Mouse (Mus musculus) heart, embryonic 14.5 days (tissue): ENCODE results near the gene Isx. TPM values are rescaled to one million over a fixed set of nuclear protein-coding genes. Genes with fewer than 3 reads are reported as not detected.

ENCODE experiments used
- ATAC-seq: fragments of 200-750 bp; cut with Nextera tagmentation; 2 replicates; pipeline ENCODE4 v1.8.0; 2017; ENCODE audit warnings: low read depth, moderate TSS enrichment; ENCODE audit not compliant: insufficient number of reproducible peaks, insufficient read depth, low FRiP score
- H3K27ac ChIP-seq, 2 experiments: fragments of 200-500 bp in 1 of 2; fragments of 300-500 bp in 1 of 2; sonication (generic) in 1 of 2; replicated peaks in 1 of 2; 2 replicates each; pipeline ENCODE4 v1.5.1; 2012 to 2014; ENCODE audit warnings: low read depth in 2 of 2, low read length in 2 of 2, control low read depth in 1 of 2, mild to moderate bottlenecking in 1 of 2, mixed read lengths in 1 of 2; ENCODE audit not compliant: control insufficient read depth in 1 of 2, insufficient read depth in 1 of 2
- H3K27me3 ChIP-seq: fragments of 300-500 bp; sonication (generic); 2 replicates; pipeline ENCODE4 v1.6.1; 2014; ENCODE audit warnings: mild to moderate bottlenecking, low read length, control low read depth; ENCODE audit not compliant: control insufficient read depth, insufficient read depth
- H3K36me3 ChIP-seq: fragments of 300-500 bp; sonication (generic); 2 replicates; pipeline ENCODE4 v1.6.1; 2014; ENCODE audit warnings: mild to moderate bottlenecking, control low read depth, low read length, mixed read lengths; ENCODE audit not compliant: control insufficient read depth, insufficient read depth
- H3K4me1 ChIP-seq, 2 experiments: fragments of 200-500 bp in 1 of 2; fragments of 300-500 bp in 1 of 2; sonication (generic) in 1 of 2; 2 replicates each; pipeline ENCODE4 v1.6.1; 2012 to 2014; ENCODE audit warnings: low read length in 2 of 2, control low read depth in 1 of 2, mixed read lengths in 1 of 2; ENCODE audit not compliant: control insufficient read depth in 2 of 2, insufficient read depth in 2 of 2
- H3K4me2 ChIP-seq: fragments of 300-500 bp; sonication (generic); 2 replicates; pipeline ENCODE4 v1.6.1; 2014; ENCODE audit warnings: mild to moderate bottlenecking, low read length
- H3K4me3 ChIP-seq, 2 experiments: fragments of 200-500 bp in 1 of 2; fragments of 300-500 bp in 1 of 2; sonication (generic) in 1 of 2; 2 replicates each; pipeline ENCODE4 v1.5.1; 2012 to 2014; ENCODE audit warnings: low read length in 2 of 2, mild to moderate bottlenecking in 2 of 2, control low read depth in 1 of 2, low read depth in 1 of 2, moderate library complexity in 1 of 2; ENCODE audit not compliant: control insufficient read depth in 1 of 2, insufficient read depth in 1 of 2
- H3K9ac ChIP-seq: fragments of 300-500 bp; sonication (generic); 2 replicates; pipeline ENCODE4 v1.6.1; 2014; ENCODE audit warnings: mild to moderate bottlenecking, low read length
- H3K9me3 ChIP-seq: fragments of 300-500 bp; sonication (generic); 2 replicates; pipeline ENCODE4 v1.6.1; 2016; ENCODE audit warnings: low read length, control low read depth; ENCODE audit not compliant: control insufficient read depth
- WGBS: fragments of 180-500 bp; shearing (Covaris S2); extraction: QIAGEN DNeasy Blood & Tissue Kit; methylation state at CpG from one replicate; pipeline ENCODE4 v1.1.7; 2014; 5-methylcytosine and 5-hydroxymethylcytosine counted together
- polyA plus RNA-seq: library from polyadenylated mRNA; unstranded; fragments of >200 nt; fragmentation: Nextera tagmentation; extraction: Ambion mirVana; gene quantifications from 2 replicates; pipeline ENCODE4 v1.2.1, GENCODE M21; 2014

Isx gene
- polyA plus RNA-seq, 1 experiment from 2014 or later: 0.20 TPM

DNA sequence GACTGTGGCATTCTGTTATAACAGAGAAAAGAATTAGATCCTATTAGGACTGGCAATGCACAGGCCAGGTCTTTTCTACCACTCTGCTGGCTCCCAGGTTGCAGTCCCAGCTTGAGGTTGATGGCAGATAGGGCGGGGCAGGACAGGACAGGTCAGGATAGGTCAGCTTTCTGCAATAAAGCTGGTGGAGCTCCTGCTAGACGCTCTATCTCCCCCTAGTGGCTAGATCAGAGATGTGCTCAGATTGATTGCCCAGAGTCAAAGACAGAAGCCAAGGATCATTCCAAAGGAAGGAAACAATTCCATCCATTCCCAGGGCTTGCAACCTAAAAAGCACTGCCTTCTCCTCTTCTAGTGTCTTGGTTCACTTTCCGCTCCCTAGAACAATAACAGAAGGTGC lies 57.8 kb downstream of the Isx start:
- Histone ChIP-seq H3K4me1 (no peaks in the 10 kb centered on the region), H3K27me3 (no peaks in the 10 kb centered on the region), H3K9ac (no peak overlapping the region), H3K4me3 (no peak overlapping the region), H3K9me3 (no peaks in the 10 kb centered on the region), H3K27ac (no peak overlapping the region), H3K4me2 (no peak overlapping the region), H3K36me3 (no peaks in the 10 kb centered on the region)
- WGBS: 21% methylated on average over 3 of the region's 3 CpGs
- ATAC-seq: no peak

DNA sequence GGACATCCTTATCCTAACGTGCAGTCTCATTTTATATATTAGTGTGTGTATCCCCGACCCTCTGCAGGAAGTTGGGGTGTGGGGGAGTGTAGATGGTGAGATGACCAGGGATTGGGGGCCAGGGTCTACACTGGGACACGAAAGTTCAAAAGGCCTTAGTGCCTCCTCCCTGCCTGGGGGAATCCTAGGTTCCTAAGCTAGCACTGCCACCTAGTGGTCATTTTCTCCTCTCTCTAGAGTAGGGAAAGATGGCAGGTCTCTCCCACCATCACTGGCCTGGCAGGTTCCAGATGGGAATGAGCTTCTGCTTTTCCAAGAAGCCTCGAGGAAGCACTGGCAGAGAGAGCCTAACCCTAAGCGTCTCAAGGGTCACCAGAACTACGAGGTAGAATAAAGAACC lies 62.3 kb downstream of the Isx start:
- no peak overlapping the region for H3K27ac ChIP-seq
- no peaks in the 10 kb centered on the region for H3K36me3 ChIP-seq
- no peaks in the 10 kb centered on the region for H3K27me3 ChIP-seq
- no peak overlapping the region for H3K4me3 ChIP-seq
- no peak for ATAC-seq
- H3K4me1 ChIP-seq: no peaks in the 10 kb centered on the region
- 20% methylated on average over 6 of the region's 6 CpGs for WGBS
- no peaks in the 10 kb centered on the region for H3K9me3 ChIP-seq
- no peak overlapping the region for H3K4me2 ChIP-seq
- no peak overlapping the region for H3K9ac ChIP-seq

DNA sequence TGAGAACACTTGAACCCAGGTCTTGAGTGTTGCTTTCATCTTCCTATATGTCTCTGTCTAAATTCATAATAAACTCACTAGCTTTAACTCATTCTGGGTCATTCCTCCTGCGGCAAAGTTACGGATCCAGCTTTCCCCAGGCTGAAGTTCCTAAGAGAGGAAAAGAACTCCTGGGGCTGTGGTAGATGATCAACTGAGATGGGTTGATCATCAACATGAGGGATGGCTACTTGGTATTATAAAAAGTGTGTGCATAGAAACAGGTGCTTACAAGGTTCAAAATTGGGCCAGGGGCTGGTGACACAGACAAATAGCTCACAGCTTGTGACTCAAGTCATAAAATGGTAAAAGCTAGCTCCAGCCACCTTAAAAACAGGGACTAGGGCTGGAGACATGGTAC lies 63.7 kb downstream of the Isx start:
- Histone ChIP-seq H3K36me3 (no peaks in the 10 kb centered on the region), H3K9me3 (no peaks in the 10 kb centered on the region), H3K27me3 (no peaks in the 10 kb centered on the region), H3K27ac (no peak overlapping the region), H3K9ac (no peak overlapping the region), H3K4me2 (no peak overlapping the region), H3K4me1 (no peaks in the 10 kb centered on the region), H3K4me3 (no peak overlapping the region)
- no peak for ATAC-seq
- WGBS: 93% methylated on average over 2 of the region's 2 CpGs

DNA sequence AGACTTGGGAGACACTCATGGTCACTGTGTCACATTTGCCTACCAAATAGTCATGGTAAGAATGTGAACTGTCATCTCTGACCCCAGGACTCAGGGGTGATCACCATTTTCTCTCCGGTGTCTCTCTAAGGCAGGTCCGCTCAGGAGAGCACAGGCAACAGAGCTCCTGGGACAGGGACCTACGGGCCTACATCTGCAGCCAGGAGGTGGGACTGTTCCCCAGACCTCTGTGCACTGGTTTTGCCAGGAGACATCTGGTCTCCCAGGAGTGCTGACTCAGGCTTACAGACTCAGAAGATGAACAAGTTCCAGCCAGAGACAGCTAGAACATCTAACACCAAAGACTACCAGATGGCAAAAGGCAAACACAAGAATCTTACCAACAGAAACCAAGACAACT lies 69.1 kb downstream of the Isx start:
- no peak overlapping the region for H3K4me3 ChIP-seq
- no peak overlapping the region for H3K9ac ChIP-seq
- no peak overlapping the region for H3K27ac ChIP-seq
- no peaks in the 10 kb centered on the region for H3K9me3 ChIP-seq
- no peaks in the 10 kb centered on the region for H3K36me3 ChIP-seq
- 88% methylated on average over 3 of the region's 3 CpGs for WGBS
- H3K4me2 ChIP-seq: no peak overlapping the region
- no peaks in the 10 kb centered on the region for H3K4me1 ChIP-seq
- no peaks in the 10 kb centered on the region for H3K27me3 ChIP-seq
- ATAC-seq: no peak

Other genes starting within 250 kb of the Isx start
- 24.8 and 25.7 TPM in 2 replicates for gene Hmgxb4, start 120.2 kb downstream of the Isx start, polyA plus RNA-seq
- gene Tom1, start 160.5 kb downstream of the Isx start, polyA plus RNA-seq: 42.6 and 45.9 TPM in 2 replicates
- 14.6 and 19.0 TPM in 2 replicates for gene Hmox1, start 220.4 kb downstream of the Isx start, polyA plus RNA-seq
- 63.7 and 71.7 TPM in 2 replicates for gene Mcm5, start 236.4 kb downstream of the Isx start, polyA plus RNA-seq